Mouse (Mus musculus): ENCODE data around the gene Polr1a. TPM values are rescaled to one million over a fixed set of nuclear protein-coding genes. Genes with fewer than 3 reads are reported as not detected.
"Not testable (repeated sequence)": the region's sequence is repeated elsewhere in the genome, so short reads cannot be mapped to it uniquely, and the experiment has no call there.

Polr1a gene
- polyA plus RNA-seq, 1 experiment from 2014 or later: 18.3 TPM

DNA sequence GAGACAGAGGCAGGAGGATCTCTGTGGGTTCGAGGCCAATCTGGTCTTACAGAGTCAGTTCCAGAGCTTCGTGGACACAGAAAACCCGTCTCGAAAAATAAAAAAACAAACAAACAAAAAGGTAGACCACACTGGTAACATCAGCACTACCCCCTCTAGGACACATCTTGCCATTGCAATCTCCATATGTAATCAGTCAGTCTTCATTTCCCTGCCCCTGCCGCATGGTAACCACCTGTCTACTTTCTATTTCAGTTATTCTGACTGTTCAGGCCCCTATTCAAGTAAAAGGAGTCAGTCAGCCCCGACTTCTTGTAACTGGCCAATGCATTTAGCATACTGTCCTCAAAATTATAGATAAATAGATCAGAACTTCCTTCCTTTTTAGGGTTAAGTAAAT lies 987 bp downstream of the Polr1a start:
- Histone ChIP-seq H3K4me3 (ENCODE audit: low read length) (peak overlapping the region; percentile 81; the same call in 1 of the 2 replicates), H3K27ac (ENCODE audit: low read depth, low read length) (no peak overlapping the region), H3K9me3 (ENCODE audit: control insufficient read depth, low read length) (no peaks in the 10 kb centered on the region), H3K4me1 (ENCODE audit: control insufficient read depth, insufficient read depth, low read depth, low read length) (peaks cover 10% of the 10 kb centered on the region), H3K9ac (ENCODE audit: low read depth, low read length) (no peak overlapping the region), H3K4me2 (ENCODE audit: low read length) (peak overlapping the region; percentile 91), H3K36me3 (ENCODE audit: control insufficient read depth, insufficient read depth, low read length) (peaks cover 9% of the 10 kb centered on the region), H3K27me3 (replicated peaks; ENCODE audit: control insufficient read depth, insufficient read depth, low read length) (no peaks in the 10 kb centered on the region)
- WGBS: 73% methylated on average over 6 of the region's 6 CpGs
- ATAC-seq: no peak

DNA sequence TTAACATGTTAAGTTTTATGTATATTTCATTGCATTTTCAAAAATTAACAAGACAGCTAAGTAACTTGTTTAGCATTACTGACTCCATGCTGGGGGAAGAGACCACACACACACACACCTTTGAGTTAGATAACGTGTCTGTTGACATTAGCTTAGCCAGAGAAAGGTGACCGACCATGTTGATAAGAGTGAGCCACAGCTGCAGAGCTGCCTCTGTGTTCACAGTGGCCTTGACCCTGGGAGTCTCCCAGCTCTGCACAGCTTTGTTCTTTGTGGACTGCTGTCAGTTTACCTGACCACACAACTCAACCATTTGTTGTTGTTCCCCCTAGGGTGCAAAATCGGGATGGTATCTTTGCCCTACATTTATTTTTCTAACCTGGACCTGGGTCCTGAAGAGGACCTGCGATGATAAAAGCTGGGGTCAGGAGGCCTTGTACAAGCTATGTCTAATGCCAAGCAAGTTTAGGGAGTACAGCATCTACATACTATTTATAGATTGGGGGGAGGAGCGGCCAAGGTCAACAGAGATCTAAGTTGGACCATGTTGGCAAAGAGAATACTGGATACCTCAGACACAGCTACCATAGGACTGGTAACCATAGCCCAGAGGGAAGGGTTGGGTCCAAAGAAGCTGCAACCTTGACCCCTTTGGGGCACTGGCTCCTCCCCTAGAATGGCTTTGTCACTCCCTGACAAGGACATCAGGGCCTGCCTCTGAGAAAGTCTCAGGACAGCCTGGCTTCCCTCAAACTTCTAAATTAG lies 3.0 kb downstream of the Polr1a start:
- 94% methylated on average over 5 of the region's 5 CpGs for WGBS
- no peaks in the 10 kb centered on the region for H3K9me3 ChIP-seq (ENCODE audit: control insufficient read depth, low read length)
- no peak overlapping the region for H3K9ac ChIP-seq (ENCODE audit: low read depth, low read length)
- no peaks in the 10 kb centered on the region for H3K27me3 ChIP-seq (replicated peaks; ENCODE audit: control insufficient read depth, insufficient read depth, low read length)
- no peak overlapping the region for H3K4me3 ChIP-seq (ENCODE audit: low read length)
- no peak for ATAC-seq
- peaks cover 10% of the 10 kb centered on the region for H3K4me1 ChIP-seq (ENCODE audit: control insufficient read depth, insufficient read depth, low read depth, low read length)
- no peak overlapping the region for H3K4me2 ChIP-seq (ENCODE audit: low read length)
- H3K36me3 ChIP-seq (ENCODE audit: control insufficient read depth, insufficient read depth, low read length): peaks cover 13% of the 10 kb centered on the region; the same call in 1 of the 2 replicates
- no peak overlapping the region for H3K27ac ChIP-seq (ENCODE audit: low read depth, low read length)

DNA sequence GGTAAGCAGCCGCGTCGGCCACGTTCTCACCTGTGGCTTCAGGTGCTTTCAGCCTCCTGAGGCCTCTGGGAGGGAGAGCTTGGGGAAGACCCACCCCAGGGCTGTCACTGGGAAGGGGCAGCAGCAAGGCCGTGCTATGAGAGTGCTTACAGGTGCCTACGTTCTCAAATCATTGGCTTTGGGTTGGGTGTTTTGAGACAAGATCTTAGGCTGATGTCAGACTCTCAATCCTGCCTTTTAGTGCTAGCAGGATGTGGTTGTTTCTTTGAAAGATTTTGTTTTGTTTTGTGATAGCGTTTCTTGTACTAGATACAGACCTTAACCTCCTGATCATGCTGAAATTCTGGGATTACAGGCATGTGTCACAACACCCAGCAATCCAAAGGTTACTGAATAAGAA lies 11.9 kb downstream of the Polr1a start:
- no peak for ATAC-seq
- no peaks in the 10 kb centered on the region for H3K27me3 ChIP-seq (replicated peaks; ENCODE audit: control insufficient read depth, insufficient read depth, low read length)
- H3K27ac ChIP-seq (ENCODE audit: low read depth, low read length): no peak overlapping the region
- H3K4me2 ChIP-seq (ENCODE audit: low read length): no peak overlapping the region
- WGBS: 97% methylated on average over 7 of the region's 7 CpGs
- no peaks in the 10 kb centered on the region for H3K9me3 ChIP-seq (ENCODE audit: control insufficient read depth, low read length)
- H3K9ac ChIP-seq (ENCODE audit: low read depth, low read length): no peak overlapping the region
- H3K4me1 ChIP-seq (ENCODE audit: control insufficient read depth, insufficient read depth, low read depth, low read length): no peaks in the 10 kb centered on the region
- no peak overlapping the region for H3K4me3 ChIP-seq (ENCODE audit: low read length)
- H3K36me3 ChIP-seq (ENCODE audit: control insufficient read depth, insufficient read depth, low read length): peaks cover 55% of the 10 kb centered on the region

DNA sequence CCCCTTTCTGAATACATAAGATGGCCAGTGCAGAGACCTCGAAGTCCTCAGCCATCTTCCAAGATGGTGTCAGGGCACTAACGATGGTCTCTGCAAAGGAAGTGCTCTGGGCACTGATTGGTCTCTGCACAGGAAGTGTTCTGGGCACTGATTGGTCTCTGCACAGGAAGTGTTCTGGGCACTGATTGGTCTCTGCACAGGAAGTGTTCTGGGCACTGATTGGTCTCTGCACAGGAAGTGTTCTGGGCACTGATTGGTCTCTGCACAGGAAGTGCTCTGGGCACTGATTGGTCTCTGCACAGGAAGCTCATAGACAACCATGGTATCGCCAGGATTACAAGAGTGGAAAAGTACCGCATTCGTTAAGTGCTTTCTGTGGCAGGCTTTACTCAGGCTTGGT lies 16.4 kb downstream of the Polr1a start:
- not testable (repeated sequence) for H3K4me3 ChIP-seq (ENCODE audit: low read length); H3K4me1 ChIP-seq (ENCODE audit: control insufficient read depth, insufficient read depth, low read depth, low read length); H3K4me2 ChIP-seq (ENCODE audit: low read length); H3K9me3 ChIP-seq (ENCODE audit: control insufficient read depth, low read length); ATAC-seq; H3K27me3 ChIP-seq (replicated peaks; ENCODE audit: control insufficient read depth, insufficient read depth, low read length); H3K9ac ChIP-seq (ENCODE audit: low read depth, low read length); H3K27ac ChIP-seq (ENCODE audit: low read depth, low read length)
- WGBS: 90% methylated on average over 5 of the region's 5 CpGs
- peaks cover 43% of the 10 kb centered on the region for H3K36me3 ChIP-seq (ENCODE audit: control insufficient read depth, insufficient read depth, low read length)

DNA sequence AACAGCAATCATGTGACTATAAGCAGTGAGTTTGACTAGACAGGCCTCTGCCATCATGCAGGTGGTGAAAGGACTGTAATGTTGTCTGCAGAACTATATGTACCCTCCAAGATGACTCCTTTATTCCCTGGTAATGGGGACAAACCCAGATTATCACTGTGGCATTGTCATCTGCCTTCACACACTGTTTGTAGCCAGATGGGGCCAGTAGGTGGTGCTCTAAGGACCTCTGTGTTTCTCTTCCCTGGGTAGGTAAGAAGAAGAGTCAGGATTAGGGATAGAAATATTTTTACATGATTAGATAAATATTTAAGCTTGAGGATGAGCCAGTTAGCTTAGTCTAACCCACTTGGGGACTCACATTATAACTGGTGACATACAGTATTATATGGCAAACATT lies 19.1 kb downstream of the Polr1a start:
- Histone ChIP-seq H3K27ac (ENCODE audit: low read depth, low read length) (no peak overlapping the region), H3K4me2 (ENCODE audit: low read length) (no peak overlapping the region), H3K27me3 (replicated peaks; ENCODE audit: control insufficient read depth, insufficient read depth, low read length) (no peaks in the 10 kb centered on the region), H3K9me3 (ENCODE audit: control insufficient read depth, low read length) (no peaks in the 10 kb centered on the region), H3K9ac (ENCODE audit: low read depth, low read length) (no peak overlapping the region), H3K4me1 (ENCODE audit: control insufficient read depth, insufficient read depth, low read depth, low read length) (no peaks in the 10 kb centered on the region), H3K4me3 (ENCODE audit: low read length) (no peak overlapping the region), H3K36me3 (ENCODE audit: control insufficient read depth, insufficient read depth, low read length) (peaks cover 38% of the 10 kb centered on the region)
- ATAC-seq: peak; percentile 78

DNA sequence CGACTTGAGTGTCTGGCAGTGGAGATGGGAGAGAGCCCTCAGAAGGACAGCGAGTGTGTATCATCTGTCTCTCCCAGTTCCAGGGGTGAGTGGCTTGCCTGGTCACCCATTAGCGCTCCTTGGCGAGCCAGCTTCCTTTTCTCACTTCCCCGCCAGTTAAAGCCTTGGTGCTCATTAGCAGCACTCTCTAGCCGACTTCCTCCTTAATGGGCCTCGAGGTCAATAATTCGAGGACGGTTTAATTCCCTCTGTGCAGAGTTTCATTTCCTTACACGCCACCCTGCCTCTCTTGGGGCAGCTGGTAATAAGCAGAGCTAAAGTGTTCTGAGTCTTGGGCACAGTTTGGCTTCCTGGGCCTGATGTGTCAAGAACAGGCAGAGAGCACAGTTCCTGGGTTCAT lies 21.2 kb downstream of the Polr1a start:
- 92% methylated on average over 10 of the region's 10 CpGs for WGBS
- no peak overlapping the region for H3K9ac ChIP-seq (ENCODE audit: low read depth, low read length)
- H3K4me3 ChIP-seq (ENCODE audit: low read length): no peak overlapping the region
- H3K36me3 ChIP-seq (ENCODE audit: control insufficient read depth, insufficient read depth, low read length): peaks cover 32% of the 10 kb centered on the region
- H3K27ac ChIP-seq (ENCODE audit: low read depth, low read length): no peak overlapping the region
- no peaks in the 10 kb centered on the region for H3K27me3 ChIP-seq (replicated peaks; ENCODE audit: control insufficient read depth, insufficient read depth, low read length)
- no peaks in the 10 kb centered on the region; the same call in 1 of the 2 replicates for H3K4me1 ChIP-seq (ENCODE audit: control insufficient read depth, insufficient read depth, low read depth, low read length)
- ATAC-seq: no peak
- no peak overlapping the region for H3K4me2 ChIP-seq (ENCODE audit: low read length)
- no peaks in the 10 kb centered on the region for H3K9me3 ChIP-seq (ENCODE audit: control insufficient read depth, low read length)

DNA sequence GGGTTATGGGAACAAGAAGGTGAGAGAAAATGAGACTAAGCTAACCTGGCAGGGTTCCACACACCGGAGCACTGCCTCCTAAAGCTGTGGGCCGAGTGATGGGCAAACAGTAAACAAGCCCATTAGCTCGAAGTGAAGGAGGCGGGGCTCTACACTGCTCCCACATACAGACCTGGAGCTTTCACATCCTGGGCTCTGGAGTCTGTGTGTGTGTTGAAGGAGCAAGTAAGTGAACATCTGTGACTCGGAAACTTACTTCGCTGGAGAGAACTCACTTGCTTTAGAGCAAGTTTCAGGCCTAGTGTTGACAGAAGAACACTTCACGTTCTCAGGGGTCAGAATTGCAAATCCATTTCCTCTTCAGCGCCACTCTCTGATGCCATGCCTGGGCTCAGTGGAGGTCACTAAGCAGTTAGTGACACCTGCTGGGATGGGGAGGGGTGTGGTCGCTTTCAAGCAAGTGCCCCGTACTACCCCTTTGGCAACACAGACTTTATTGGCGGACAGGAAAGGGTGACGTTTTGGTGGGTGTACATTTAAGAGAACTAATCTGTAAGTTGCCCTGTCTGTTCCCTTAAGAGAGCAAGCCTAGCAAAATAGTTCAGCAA lies 22.1 kb downstream of the Polr1a start:
- Histone ChIP-seq H3K9ac (ENCODE audit: low read depth, low read length) (no peak overlapping the region), H3K9me3 (ENCODE audit: control insufficient read depth, low read length) (no peaks in the 10 kb centered on the region), H3K4me3 (ENCODE audit: low read length) (no peak overlapping the region), H3K27ac (ENCODE audit: low read depth, low read length) (no peak overlapping the region), H3K4me1 (ENCODE audit: control insufficient read depth, insufficient read depth, low read depth, low read length) (no peaks in the 10 kb centered on the region; the same call in 1 of the 2 replicates), H3K27me3 (replicated peaks; ENCODE audit: control insufficient read depth, insufficient read depth, low read length) (no peaks in the 10 kb centered on the region), H3K36me3 (ENCODE audit: control insufficient read depth, insufficient read depth, low read length) (peaks cover 28% of the 10 kb centered on the region), H3K4me2 (ENCODE audit: low read length) (no peak overlapping the region)
- no peak for ATAC-seq
- WGBS: 84% methylated on average over 12 of the region's 12 CpGs

DNA sequence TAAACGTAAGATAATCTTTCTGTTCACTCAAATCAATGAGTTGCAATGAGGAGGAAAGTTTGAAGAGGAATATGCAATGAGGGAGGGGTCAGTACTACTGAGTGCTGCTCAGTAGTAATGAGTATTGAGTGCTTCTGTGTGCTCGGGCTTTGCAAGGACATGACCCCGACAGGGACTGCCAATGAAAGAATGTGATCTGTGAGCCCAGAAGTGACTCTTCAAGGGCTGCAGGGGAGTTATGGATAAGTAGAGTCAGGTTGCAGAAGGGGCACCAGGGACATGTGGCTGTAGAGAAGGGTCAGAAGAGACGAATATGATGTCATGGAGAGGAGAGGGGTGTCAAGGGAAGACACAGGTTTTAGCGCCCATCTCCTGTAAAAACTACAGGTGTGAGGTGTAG lies 23.5 kb downstream of the Polr1a start:
- no peak overlapping the region for H3K4me3 ChIP-seq (ENCODE audit: low read length)
- H3K4me1 ChIP-seq (ENCODE audit: control insufficient read depth, insufficient read depth, low read depth, low read length): no peaks in the 10 kb centered on the region; the same call in 1 of the 2 replicates
- no peak overlapping the region for H3K27ac ChIP-seq (ENCODE audit: low read depth, low read length)
- peaks cover 34% of the 10 kb centered on the region for H3K36me3 ChIP-seq (ENCODE audit: control insufficient read depth, insufficient read depth, low read length)
- WGBS: 87% methylated on average over 5 of the region's 5 CpGs
- no peak overlapping the region for H3K4me2 ChIP-seq (ENCODE audit: low read length)
- no peaks in the 10 kb centered on the region for H3K9me3 ChIP-seq (ENCODE audit: control insufficient read depth, low read length)
- H3K27me3 ChIP-seq (replicated peaks; ENCODE audit: control insufficient read depth, insufficient read depth, low read length): no peaks in the 10 kb centered on the region
- no peak overlapping the region for H3K9ac ChIP-seq (ENCODE audit: low read depth, low read length)
- ATAC-seq: no peak

DNA sequence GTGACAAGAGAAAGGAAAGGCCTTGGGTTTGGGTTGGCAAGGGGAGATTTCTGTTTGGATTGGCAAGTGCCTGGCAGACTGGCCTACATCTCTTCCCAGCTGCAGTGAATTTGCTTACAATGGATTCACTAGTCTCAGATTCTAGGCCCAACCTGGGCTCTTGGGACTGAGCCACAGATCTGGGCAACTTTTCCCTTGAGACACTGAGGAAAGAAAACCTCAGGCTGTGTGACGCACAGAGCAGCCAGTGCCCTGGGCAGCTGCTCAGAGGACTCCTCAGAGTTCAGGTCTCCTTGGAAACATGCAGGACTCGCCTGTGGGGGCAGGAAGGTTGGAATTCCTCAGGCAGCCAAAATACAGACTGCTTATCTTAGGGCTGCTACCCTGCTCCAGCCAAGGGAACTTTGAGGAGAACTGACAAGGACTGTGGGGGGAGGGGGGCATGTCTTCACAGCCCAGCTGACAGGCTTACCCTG lies 25.3 kb downstream of the Polr1a start:
- H3K4me3 ChIP-seq (ENCODE audit: low read length): no peak overlapping the region
- no peak overlapping the region for H3K9ac ChIP-seq (ENCODE audit: low read depth, low read length)
- peak overlapping the region; percentile 42; the same call in 1 of the 2 replicates for H3K27ac ChIP-seq (ENCODE audit: low read depth, low read length)
- no peaks in the 10 kb centered on the region for H3K9me3 ChIP-seq (ENCODE audit: control insufficient read depth, low read length)
- ATAC-seq: peak; percentile 80
- WGBS: 57% methylated on average over 2 of the region's 2 CpGs
- peaks cover 39% of the 10 kb centered on the region for H3K36me3 ChIP-seq (ENCODE audit: control insufficient read depth, insufficient read depth, low read length)
- no peaks in the 10 kb centered on the region for H3K27me3 ChIP-seq (replicated peaks; ENCODE audit: control insufficient read depth, insufficient read depth, low read length)
- H3K4me1 ChIP-seq (ENCODE audit: control insufficient read depth, insufficient read depth, low read depth, low read length): no peaks in the 10 kb centered on the region; the same call in 1 of the 2 replicates
- H3K4me2 ChIP-seq (ENCODE audit: low read length): no peak overlapping the region

All from hindbrain, embryonic 16.5 days (tissue).